Mouse (Mus musculus): ENCODE results near the gene Acy3.

DNA sequence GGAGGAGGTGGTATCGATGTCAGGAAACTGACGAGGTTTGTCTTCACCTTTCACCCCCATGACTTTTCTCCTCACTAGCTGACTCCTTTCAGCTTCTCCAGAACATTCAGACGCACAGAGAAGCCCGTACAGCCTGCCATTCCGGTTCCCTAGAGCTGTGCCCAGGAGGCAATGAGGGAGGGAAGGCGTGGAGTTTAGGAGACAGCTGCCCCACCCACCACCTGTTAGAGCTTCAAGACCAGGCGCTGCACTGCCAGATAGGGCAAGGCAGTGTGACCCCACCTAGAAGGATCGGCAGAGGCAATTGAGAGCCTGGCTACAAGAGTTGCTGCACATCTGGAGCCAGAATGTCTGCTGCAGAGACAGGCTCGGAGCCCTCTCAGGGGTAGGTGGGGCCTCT, 14.1 kb upstream of the Acy3 start, which contains the start of gene Aldh3b2:
- TF ChIP-seq CTCF (IDR thresholded peaks at IDR 0.05; ENCODE audit: borderline replicate concordance, control insufficient read depth, extremely low read depth, insufficient read depth, low read length, poor library complexity) = no peak
- TF ChIP-seq POLR2A (IDR thresholded peaks at IDR 0.05; ENCODE audit: control insufficient read depth, extremely low read depth, insufficient read depth, low read length, poor library complexity) = no peak

Data from thymus, adult 2 months (tissue).